In the genomic region with DNA sequence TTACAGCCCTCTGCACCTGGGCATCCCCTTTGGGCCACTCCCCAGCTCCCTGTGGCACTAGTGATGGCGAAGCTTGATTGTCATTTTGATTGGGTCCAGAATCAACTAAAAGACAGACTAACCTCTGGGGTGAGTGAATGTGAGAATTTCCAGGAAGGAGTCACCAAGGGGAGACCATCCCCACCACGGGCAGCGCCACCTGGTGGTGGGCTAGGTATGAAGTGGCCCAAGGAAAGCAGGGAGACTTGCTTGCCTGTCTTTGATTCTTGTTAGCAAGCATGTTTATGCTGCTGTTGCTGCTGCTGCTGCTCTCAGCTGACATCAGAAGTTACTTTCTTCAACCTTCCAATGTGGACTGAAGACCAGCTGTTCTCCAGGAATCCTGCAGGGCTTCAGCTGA, we compare ENCODE assay signal across 9 mouse cellular contexts.
A peak's percentile ranks its signal among the peaks of the same experiment; 100 is the strongest.
DNase-seq lines count a peak whose midpoint lies in the region; ATAC-seq and TF ChIP-seq lines count a peak whose summit lies in the region.
"Had no signal": no experiment of that assay in that cellular context is flagged by ENCODE, and none has a peak within 500 bp of the region (broad histone marks: within the 10 kb centered on the region; RNA-seq: fewer than 3 reads in every experiment).

No protein-coding gene starts in this region.

- peak; percentile 76 for DNase-seq in ES-CJ7 (ENCODE audit: low read depth, low spot score)
- DNase-seq in kidney, postnatal 4 days = peak; percentile 66 to 69
- peak; percentile 11 for DNase-seq in ovary, postnatal 14 days (ENCODE audit: low spot score)
- no peak for DNase-seq in urinary bladder, postnatal 36 days (ENCODE audit: low spot score in 2 of 2)
- no peak for DNase-seq in gastrocnemius, postnatal 4 days (ENCODE audit: low spot score in 2 of 2)

- no peak overlapping the region for H3K4me2 ChIP-seq in intestine, postnatal 0 days (replicated peaks; ENCODE audit: low read depth)
- H3K4me2 ChIP-seq in intestine, embryonic 15.5 days (replicated peaks) = no peak overlapping the region

- H3K4me3 ChIP-seq in intestine, postnatal 0 days (ENCODE audit: low read depth, low read length) = no peak overlapping the region
- H3K4me3 ChIP-seq in intestine, embryonic 15.5 days (replicated peaks) = no peak overlapping the region
- H3K4me3 ChIP-seq: erythroblast, embryonic 14.5 days had no signal

- ATAC-seq in intestine, postnatal 0 days = no peak
- ATAC-seq in intestine, embryonic 15.5 days = no peak
- 0 out of 2 replicates have a peak, but pooled peaks have one; percentile 42 for ATAC-seq in common myeloid progenitor, adult 5-6 weeks (replicated peaks; ENCODE audit: low read depth, poor library complexity, severe bottlenecking)

- TF ChIP-seq CTCF in intestine, postnatal 0 days (IDR thresholded peaks at IDR 0.05; ENCODE audit: low read depth) = peak; percentile 79

- no peaks in the 10 kb centered on the region for H3K27me3 ChIP-seq in intestine, postnatal 0 days (replicated peaks; ENCODE audit: control insufficient read depth, insufficient read depth, low read length)
- no peaks in the 10 kb centered on the region for H3K27me3 ChIP-seq in intestine, embryonic 15.5 days (replicated peaks)

- WGBS in intestine, postnatal 0 days = 12% methylated on average over 3 of the region's 3 CpGs
- WGBS in intestine, embryonic 15.5 days = 12% methylated on average over 3 of the region's 3 CpGs

- H3K4me1 ChIP-seq in intestine, postnatal 0 days (replicated peaks; ENCODE audit: control insufficient read depth, insufficient read depth, low read length) = no peaks in the 10 kb centered on the region
- no peaks in the 10 kb centered on the region for H3K4me1 ChIP-seq in intestine, embryonic 15.5 days (replicated peaks)

- no peak overlapping the region for H3K9ac ChIP-seq in intestine, postnatal 0 days (ENCODE audit: low read depth, low read length)
- no peak overlapping the region for H3K9ac ChIP-seq in intestine, embryonic 15.5 days

- no peaks in the 10 kb centered on the region for H3K9me3 ChIP-seq in intestine, postnatal 0 days (ENCODE audit: control insufficient read depth)
- no peaks in the 10 kb centered on the region for H3K9me3 ChIP-seq in intestine, embryonic 15.5 days

- no peaks in the 10 kb centered on the region for H3K36me3 ChIP-seq in intestine, postnatal 0 days (ENCODE audit: control insufficient read depth, insufficient read depth)
- H3K36me3 ChIP-seq in intestine, embryonic 15.5 days = no peaks in the 10 kb centered on the region

- no peak overlapping the region for H3K27ac ChIP-seq in intestine, postnatal 0 days (ENCODE audit: low read depth, low read length)
- H3K27ac ChIP-seq in intestine, embryonic 15.5 days = no peak overlapping the region

Comparison
In these comparisons a context has a peak if more than half of its experiments do, and no peak if none do; other contexts are left out.
1. DNase-seq: peak in ES-CJ7 (single experiment), kidney, postnatal 4 days (2 of 2) and ovary, postnatal 14 days (single experiment); none in urinary bladder, postnatal 36 days (0 of 2) and gastrocnemius, postnatal 4 days (0 of 2).